ENCODE assay signal across 8 mouse cellular contexts in the genomic region with DNA sequence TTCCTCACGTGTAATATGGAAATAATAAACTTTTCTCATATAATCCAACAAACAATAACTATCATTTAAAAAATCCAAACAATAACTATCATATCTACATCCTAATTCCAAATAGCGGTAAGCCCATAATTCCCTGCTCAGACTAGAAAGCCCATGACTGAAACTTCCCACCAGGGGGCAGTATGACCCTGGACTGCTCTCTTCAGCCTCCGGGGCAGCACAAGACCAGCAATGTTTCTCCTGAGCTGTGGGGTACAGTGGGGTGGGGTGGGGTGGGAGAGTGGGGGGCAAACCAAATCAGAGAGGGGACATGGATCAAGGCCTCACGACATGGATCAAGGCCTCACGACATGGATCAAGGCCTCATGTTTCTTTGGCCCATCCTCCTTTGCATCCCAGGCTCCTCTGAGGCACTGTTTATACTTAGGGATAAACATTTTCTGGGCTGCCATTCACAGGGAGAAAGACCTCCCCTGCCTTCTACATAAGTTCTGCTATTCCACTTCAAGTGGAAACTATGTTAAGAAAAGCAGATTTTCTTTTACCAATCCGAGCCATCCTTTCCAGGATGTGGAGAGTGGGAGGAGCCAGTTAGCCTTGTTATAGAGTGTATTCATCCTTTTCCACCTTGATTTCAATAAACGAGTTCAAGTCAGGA. TPM values are rescaled to one million over a fixed set of nuclear protein-coding genes. Genes with fewer than 3 reads are reported as not detected.
A peak's percentile ranks its signal among the peaks of the same experiment; 100 is the strongest.
DNase-seq lines count a peak whose midpoint lies in the region; ATAC-seq and TF ChIP-seq lines count a peak whose summit lies in the region.

No protein-coding gene starts in this region.

- peak; percentile 95 for DNase-seq in heart, adult 11 months
- no peak for DNase-seq in heart, embryonic 10.5 days (ENCODE audit: low spot score)
- DNase-seq in c-Kit-positive CD71-positive TER-119-positive erythroid progenitor cells, embryonic 14.5 days (ENCODE audit: low spot score) = peak; percentile 73
- DNase-seq in gastrocnemius, postnatal 10 days = peak; percentile 72
- peak; percentile 80 to 85 for DNase-seq in kidney, postnatal 4 days
- DNase-seq in stomach, postnatal 0 days (ENCODE audit: low spot score) = peak; percentile 70

- peaks cover 23% of the 10 kb centered on the region for H3K36me3 ChIP-seq in heart, embryonic 10.5 days
- no peaks in the 10 kb centered on the region for H3K36me3 ChIP-seq in stomach, postnatal 0 days (ENCODE audit: control insufficient read depth, insufficient read depth, low read length)

- TF ChIP-seq CTCF in stomach, postnatal 0 days (IDR thresholded peaks at IDR 0.05; ENCODE audit: low read depth) = peak; percentile 85

- no peaks in the 10 kb centered on the region for H3K27me3 ChIP-seq in heart, embryonic 10.5 days (ENCODE audit: insufficient read depth, poor library complexity, severe bottlenecking)
- H3K27me3 ChIP-seq in stomach, postnatal 0 days (ENCODE audit: control insufficient read depth, insufficient read depth, low read length) = no peaks in the 10 kb centered on the region

- H3K9ac ChIP-seq in stomach, postnatal 0 days (ENCODE audit: low read length) = no peak overlapping the region

- H3K4me2 ChIP-seq in stomach, postnatal 0 days (replicated peaks; ENCODE audit: low read depth) = no peak overlapping the region

- 43% methylated on average over 7 of the region's 7 CpGs for WGBS in heart, embryonic 10.5 days
- WGBS in stomach, postnatal 0 days = 25% methylated on average over 7 of the region's 7 CpGs

- no peaks in the 10 kb centered on the region for H3K9me3 ChIP-seq in heart, embryonic 10.5 days
- no peaks in the 10 kb centered on the region for H3K9me3 ChIP-seq in stomach, postnatal 0 days (ENCODE audit: control insufficient read depth, low read length)

- peak; percentile 49 for ATAC-seq in CD4-positive, CD25-positive, alpha-beta regulatory T cell, adult 4 months
- ATAC-seq in megakaryocyte-erythroid progenitor cell, adult 5-6 weeks (replicated peaks; ENCODE audit: low FRiP score, low TSS enrichment, poor library complexity, severe bottlenecking) = peak; percentile 78
- ATAC-seq in stomach, postnatal 0 days (ENCODE audit: low FRiP score, low TSS enrichment) = peak; percentile 78

- no peak overlapping the region for H3K4me3 ChIP-seq in heart, embryonic 10.5 days
- no peak overlapping the region for H3K4me3 ChIP-seq in stomach, postnatal 0 days (ENCODE audit: low read depth, low read length)

- no peak overlapping the region for H3K27ac ChIP-seq in heart, embryonic 10.5 days
- no peak overlapping the region for H3K27ac ChIP-seq in stomach, postnatal 0 days (replicated peaks)

- peaks cover 8% of the 10 kb centered on the region; the same call in 1 of the 2 replicates for H3K4me1 ChIP-seq in heart, embryonic 10.5 days
- no peaks in the 10 kb centered on the region for H3K4me1 ChIP-seq in stomach, postnatal 0 days (replicated peaks; ENCODE audit: control insufficient read depth, insufficient read depth)

- TF ChIP-seq EP300 in stomach, postnatal 0 days (optimal IDR thresholded peaks at IDR 0.05) = no peak

RNA-seq across cellular contexts. Expression of gene Ajuba, which starts 6.5 kb away (rescaled TPM):
- polyA plus RNA-seq in heart, embryonic 10.5 days (2016; fragmentation: Nextera tagmentation; extraction: Ambion mirVana) = 43.0 and 62.5 TPM in 2 replicates
- polyA plus RNA-seq in CD4-positive, CD25-positive, alpha-beta regulatory T cell, adult 4 months (2017; shearing (Covaris generic)) = not detected
- total RNA-seq in gastrocnemius, postnatal 10 days (2021) = 1 to 10 TPM; 7.5 to 9.9 TPM
- not detected in 2 replicates for total RNA-seq in megakaryocyte-erythroid progenitor cell, adult 5-6 weeks (2014; fragmentation: Nextera tagmentation)
- total RNA-seq in megakaryocyte-erythroid progenitor cell, adult 5-6 weeks (2017) = 0.19 and 0.80 TPM in 2 replicates
- 18.9 and 26.4 TPM in 2 replicates for polyA plus RNA-seq in stomach, postnatal 0 days (2015; fragmentation: Nextera tagmentation; extraction: Ambion mirVana)

RNA-seq across cellular contexts. Expression of gene 4931414P19Rik, which starts 22.0 kb away (rescaled TPM):
- 7.7 and 8.3 TPM in 2 replicates for polyA plus RNA-seq in heart, embryonic 10.5 days (2016; fragmentation: Nextera tagmentation; extraction: Ambion mirVana)
- 1 to 10 TPM; 3.7 to 6.9 TPM for polyA plus RNA-seq in CD4-positive, CD25-positive, alpha-beta regulatory T cell, adult 4 months (2017; shearing (Covaris generic))
- 1 to 10 TPM; 3.1 to 5.1 TPM for total RNA-seq in gastrocnemius, postnatal 10 days (2021)
- total RNA-seq in megakaryocyte-erythroid progenitor cell, adult 5-6 weeks (2014; fragmentation: Nextera tagmentation) = 6.2 and 12.7 TPM in 2 replicates
- 2.9 and 7.3 TPM in 2 replicates for total RNA-seq in megakaryocyte-erythroid progenitor cell, adult 5-6 weeks (2017)
- 2.4 and 3.0 TPM in 2 replicates for polyA plus RNA-seq in stomach, postnatal 0 days (2015; fragmentation: Nextera tagmentation; extraction: Ambion mirVana)

RNA-seq across cellular contexts. Expression of gene Haus4, which starts 29.4 kb away (rescaled TPM):
- 50.2 and 52.9 TPM in 2 replicates for polyA plus RNA-seq in heart, embryonic 10.5 days (2016; fragmentation: Nextera tagmentation; extraction: Ambion mirVana)
- polyA plus RNA-seq in CD4-positive, CD25-positive, alpha-beta regulatory T cell, adult 4 months (2017; shearing (Covaris generic)) = 10 to 100 TPM; 21.0 to 28.8 TPM
- total RNA-seq in gastrocnemius, postnatal 10 days (2021) = 10 to 100 TPM in 1 of 2 experiments, 1 to 10 TPM in 1; 9.2 to 10.7 TPM
- 94.2 and 97.3 TPM in 2 replicates for total RNA-seq in megakaryocyte-erythroid progenitor cell, adult 5-6 weeks (2014; fragmentation: Nextera tagmentation)
- 60.5 and 68.2 TPM in 2 replicates for total RNA-seq in megakaryocyte-erythroid progenitor cell, adult 5-6 weeks (2017)
- polyA plus RNA-seq in stomach, postnatal 0 days (2015; fragmentation: Nextera tagmentation; extraction: Ambion mirVana) = 23.7 and 24.1 TPM in 2 replicates

RNA-seq across cellular contexts. Expression of gene Psmb5, which starts 34.0 kb away (rescaled TPM):
- 392 and 455 TPM in 2 replicates for polyA plus RNA-seq in heart, embryonic 10.5 days (2016; fragmentation: Nextera tagmentation; extraction: Ambion mirVana)
- 100 to 1,000 TPM; 154 to 163 TPM for polyA plus RNA-seq in CD4-positive, CD25-positive, alpha-beta regulatory T cell, adult 4 months (2017; shearing (Covaris generic))
- 100 to 1,000 TPM; 183 to 207 TPM for total RNA-seq in gastrocnemius, postnatal 10 days (2021)
- 221 and 258 TPM in 2 replicates for total RNA-seq in megakaryocyte-erythroid progenitor cell, adult 5-6 weeks (2014; fragmentation: Nextera tagmentation)
- total RNA-seq in megakaryocyte-erythroid progenitor cell, adult 5-6 weeks (2017) = 39.5 and 75.5 TPM in 2 replicates
- polyA plus RNA-seq in stomach, postnatal 0 days (2015; fragmentation: Nextera tagmentation; extraction: Ambion mirVana) = 279 and 291 TPM in 2 replicates

RNA-seq across cellular contexts. Expression of gene Psmb11, which starts 37.4 kb away (rescaled TPM):
- polyA plus RNA-seq in heart, embryonic 10.5 days (2016; fragmentation: Nextera tagmentation; extraction: Ambion mirVana) = not detected in 2 replicates
- polyA plus RNA-seq in CD4-positive, CD25-positive, alpha-beta regulatory T cell, adult 4 months (2017; shearing (Covaris generic)) = not detected
- total RNA-seq in gastrocnemius, postnatal 10 days (2021) = not detected
- total RNA-seq in megakaryocyte-erythroid progenitor cell, adult 5-6 weeks (2014; fragmentation: Nextera tagmentation) = 0.45 TPM in 1 of 2 replicates, not detected in the other
- total RNA-seq in megakaryocyte-erythroid progenitor cell, adult 5-6 weeks (2017) = not detected in 2 replicates
- 0.02 TPM in 1 of 2 replicates, not detected in the other for polyA plus RNA-seq in stomach, postnatal 0 days (2015; fragmentation: Nextera tagmentation; extraction: Ambion mirVana)

Comparison
In these comparisons a context has a peak if more than half of its experiments do, and no peak if none do; other contexts are left out.
1. RNA of gene Ajuba, which starts 6.5 kb away (polyA plus RNA-seq): 43.0 to 62.5 TPM in heart, embryonic 10.5 days and 18.9 to 26.4 TPM in stomach, postnatal 0 days; not detected in CD4-positive, CD25-positive, alpha-beta regulatory T cell, adult 4 months; every median in the first group is over 10 times any median in the second.
2. Peak in every context shown above with its lines, with median percentiles within 50 percentile points of each other: ATAC-seq.